Mouse (Mus musculus): ENCODE measurements around the gene AC124502.3. TPM values are rescaled to one million over a fixed set of nuclear protein-coding genes. Genes with fewer than 3 reads are reported as not detected.

The AC124502.3 gene
- total and polyA plus RNA-seq, 2 experiments: 0.09 to 3.7 TPM

DNA sequence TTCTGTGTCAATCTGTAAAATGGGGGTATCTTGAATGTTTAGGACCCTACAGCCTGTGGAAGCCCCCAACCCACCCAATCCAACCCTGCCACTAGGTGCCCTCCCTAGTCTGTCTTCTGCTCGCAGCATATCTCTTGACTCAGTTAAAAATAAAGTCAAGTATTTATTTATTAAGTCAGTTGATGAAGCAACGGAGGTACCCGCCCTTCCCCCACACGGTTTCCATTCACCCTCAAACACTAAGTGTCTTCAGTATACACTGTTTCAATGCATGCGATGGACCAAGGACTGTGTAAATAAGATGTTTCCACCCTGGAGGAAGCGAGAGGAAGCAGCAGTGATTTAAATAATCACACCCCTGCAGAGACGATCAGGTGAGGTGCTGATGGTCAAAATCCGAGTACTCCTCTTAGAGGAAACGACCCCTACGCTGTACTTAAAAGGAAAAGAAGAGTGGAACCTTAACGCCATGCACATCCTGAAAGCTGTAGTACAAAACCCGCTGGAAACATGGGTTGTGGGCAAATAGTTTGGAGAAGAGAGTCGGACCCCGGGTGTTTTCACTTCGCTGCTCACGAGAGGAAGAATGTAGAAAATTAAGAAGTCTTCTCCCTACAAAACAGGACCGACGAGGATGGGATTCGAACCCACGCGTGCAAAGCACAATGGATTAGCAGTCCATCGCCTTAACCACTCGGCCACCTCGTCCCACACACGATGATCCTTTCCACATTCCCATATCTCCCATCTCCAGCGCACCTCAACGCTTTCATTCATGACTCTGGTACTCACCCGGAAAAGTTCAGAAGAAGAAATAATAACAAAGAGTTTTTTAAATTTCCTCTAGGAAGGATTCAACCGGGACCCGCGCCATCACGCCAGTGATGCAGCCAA lies 766 bp upstream of the AC124502.3 start:
- Histone ChIP-seq H3K27ac (replicated peaks; ENCODE audit: insufficient read depth, low read depth, low read length) (no peak overlapping the region), H3K36me3 (ENCODE audit: control insufficient read depth, insufficient read depth, low read length) (no peaks in the 10 kb centered on the region), H3K4me3 (ENCODE audit: insufficient read depth, low read depth, low read length) (peak overlapping the region; percentile 85), H3K79me2 (ENCODE audit: control insufficient read depth, insufficient read depth, low read length) (peaks cover 9% of the 10 kb centered on the region; the same call in 1 of the 2 replicates), H3K9ac (ENCODE audit: low read depth, low read length) (peak overlapping the region; percentile 19; the same call in 1 of the 2 replicates), H3K27me3 (ENCODE audit: control insufficient read depth, insufficient read depth, low read length) (no peaks in the 10 kb centered on the region), H3K4me1 (ENCODE audit: control insufficient read depth, insufficient read depth, low read length) (peaks cover 13% of the 10 kb centered on the region)
- WGBS: 3% methylated on average over 32 of the region's 32 CpGs
- TF ChIP-seq CTCF (IDR thresholded peaks at IDR 0.05; ENCODE audit: low read depth, low read length): no peak
- no peak for TF ChIP-seq POLR2A (IDR thresholded peaks at IDR 0.05; ENCODE audit: extremely low read depth, insufficient read depth, low read length)
- DNase-seq (ENCODE audit: extremely low read depth, low read depth, low spot score): peak; percentile 51

DNA sequence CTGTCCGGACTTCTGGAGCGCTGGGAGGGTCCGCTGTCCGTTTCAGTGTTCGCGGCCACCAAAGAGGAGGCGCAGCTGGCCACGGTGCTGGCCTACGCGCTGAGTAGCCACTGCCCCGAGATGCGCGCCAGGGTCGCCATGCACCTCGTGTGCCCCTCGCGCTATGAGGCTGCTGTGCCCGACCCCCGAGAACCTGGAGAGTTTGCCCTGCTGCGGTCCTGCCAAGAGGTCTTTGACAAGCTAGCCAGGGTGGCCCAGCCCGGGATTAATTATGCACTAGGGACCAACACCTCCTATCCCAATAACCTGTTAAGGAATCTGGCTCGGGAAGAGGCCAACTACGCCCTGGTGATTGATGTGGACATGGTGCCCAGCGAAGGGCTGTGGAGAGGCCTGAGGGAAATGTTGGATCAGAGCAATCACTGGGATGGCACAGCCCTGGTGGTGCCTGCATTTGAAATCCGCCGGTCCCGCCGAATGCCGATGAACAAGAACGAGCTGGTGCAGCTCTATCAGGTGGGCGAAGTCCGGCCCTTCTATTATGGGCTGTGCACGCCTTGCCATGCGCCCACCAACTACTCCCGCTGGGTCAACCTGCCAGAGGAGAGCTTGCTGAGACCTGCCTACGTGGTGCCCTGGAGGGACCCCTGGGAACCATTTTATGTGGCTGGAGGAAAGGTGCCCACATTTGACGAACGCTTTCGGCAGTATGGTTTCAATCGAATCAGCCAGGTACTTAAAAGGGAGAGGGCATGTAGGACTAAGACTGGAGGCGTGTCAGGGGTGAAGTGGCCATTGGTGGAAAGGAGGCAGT lies 817 bp downstream of the AC124502.3 start:
- TF ChIP-seq POLR2A (IDR thresholded peaks at IDR 0.05; ENCODE audit: extremely low read depth, insufficient read depth, low read length): no peak
- TF ChIP-seq CTCF (IDR thresholded peaks at IDR 0.05; ENCODE audit: low read depth, low read length): no peak
- H3K27me3 ChIP-seq (ENCODE audit: control insufficient read depth, insufficient read depth, low read length): no peaks in the 10 kb centered on the region
- DNase-seq (ENCODE audit: extremely low read depth, low read depth, low spot score): no peak
- no peak overlapping the region for H3K27ac ChIP-seq (replicated peaks; ENCODE audit: insufficient read depth, low read depth, low read length)
- WGBS: 19% methylated on average over 41 of the region's 41 CpGs
- peak overlapping the region; percentile 85 for H3K4me3 ChIP-seq (ENCODE audit: insufficient read depth, low read depth, low read length)
- H3K9ac ChIP-seq (ENCODE audit: low read depth, low read length): peak overlapping the region; percentile 91
- no peaks in the 10 kb centered on the region for H3K36me3 ChIP-seq (ENCODE audit: control insufficient read depth, insufficient read depth, low read length)
- peaks cover 13% of the 10 kb centered on the region for H3K4me1 ChIP-seq (ENCODE audit: control insufficient read depth, insufficient read depth, low read length)
- peaks cover 9% of the 10 kb centered on the region; the same call in 1 of the 2 replicates for H3K79me2 ChIP-seq (ENCODE audit: control insufficient read depth, insufficient read depth, low read length)

DNA sequence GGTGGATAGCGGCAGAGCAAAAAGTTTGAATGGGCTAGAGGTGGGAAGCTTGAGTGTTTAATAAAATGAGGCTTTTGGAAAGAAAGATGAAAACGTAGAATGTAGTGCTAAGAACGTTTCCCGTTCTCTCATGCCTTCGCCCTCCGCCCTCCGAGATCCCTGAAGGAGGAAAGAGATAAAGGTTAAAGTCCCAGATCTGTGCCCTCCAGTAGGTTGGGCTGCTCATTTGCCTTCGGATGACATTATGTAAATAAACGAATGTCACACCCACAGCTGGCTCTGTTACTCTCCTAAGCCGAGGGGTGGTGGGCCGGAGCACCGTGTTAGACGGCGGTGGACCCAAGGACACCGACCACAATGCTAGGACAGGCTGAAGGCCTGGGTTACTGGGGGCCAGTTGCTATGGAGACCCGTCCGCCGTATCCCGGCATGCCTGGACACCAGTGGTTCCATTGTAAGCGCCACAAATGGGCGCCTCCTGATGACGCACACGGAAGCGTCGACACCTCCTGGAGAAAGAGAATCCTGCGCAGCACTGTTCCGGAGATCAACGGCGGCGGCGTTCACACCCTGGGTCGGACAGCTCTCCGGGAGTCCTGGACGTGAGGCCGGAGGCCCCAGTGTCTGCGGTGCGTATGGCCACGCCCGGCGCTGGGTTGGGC lies 2.3 kb downstream of the AC124502.3 start, which contains the start of gene Brms1:
Gene Brms1, plus strand, starts transcription at position 493 of the 662 bp plus-strand sequence.
- peak; percentile 85 for DNase-seq (ENCODE audit: extremely low read depth, low read depth, low spot score)
- H3K79me2 ChIP-seq (ENCODE audit: control insufficient read depth, insufficient read depth, low read length): peaks cover 9% of the 10 kb centered on the region; the same call in 1 of the 2 replicates
- TF ChIP-seq POLR2A (IDR thresholded peaks at IDR 0.05; ENCODE audit: extremely low read depth, insufficient read depth, low read length): 0 out of 2 replicates have a peak, but pooled peaks have one; percentile 42
- TF ChIP-seq CTCF (IDR thresholded peaks at IDR 0.05; ENCODE audit: low read depth, low read length): no peak
- no peaks in the 10 kb centered on the region for H3K36me3 ChIP-seq (ENCODE audit: control insufficient read depth, insufficient read depth, low read length)
- WGBS: 2% methylated on average over 40 of the region's 40 CpGs
- no peaks in the 10 kb centered on the region for H3K27me3 ChIP-seq (ENCODE audit: control insufficient read depth, insufficient read depth, low read length)
- H3K27ac ChIP-seq (replicated peaks; ENCODE audit: insufficient read depth, low read depth, low read length): peak within 1 kb of the TSS; percentile 69
- peak within 1 kb of the TSS; percentile 89 for H3K4me3 ChIP-seq (ENCODE audit: insufficient read depth, low read depth, low read length)
- peaks cover 13% of the 10 kb centered on the region for H3K4me1 ChIP-seq (ENCODE audit: control insufficient read depth, insufficient read depth, low read length)
- peak within 1 kb of the TSS; percentile 93 for H3K9ac ChIP-seq (ENCODE audit: low read depth, low read length)

DNA sequence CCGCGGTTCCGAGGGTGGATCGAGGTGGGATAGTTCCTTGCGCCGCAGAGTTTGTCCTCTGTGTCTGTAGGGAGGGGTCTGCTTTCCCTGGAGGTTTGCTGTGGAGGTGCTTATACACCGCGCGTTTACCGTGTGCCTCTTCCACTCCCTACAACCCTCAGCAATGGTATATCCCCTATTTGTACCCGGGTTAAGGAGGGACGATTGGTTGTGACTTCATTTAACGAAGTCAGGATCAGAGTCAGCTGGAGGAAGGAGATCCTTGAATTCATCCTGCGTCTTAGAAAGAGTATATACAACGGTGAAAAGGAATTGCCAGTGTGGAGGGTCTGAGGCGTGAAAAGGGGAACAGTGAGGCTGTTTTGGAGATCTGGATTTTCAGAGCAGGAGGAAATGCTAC lies 2.9 kb downstream of the AC124502.3 start:
- peaks cover 13% of the 10 kb centered on the region for H3K4me1 ChIP-seq (ENCODE audit: control insufficient read depth, insufficient read depth, low read length)
- 2% methylated on average over 16 of the region's 16 CpGs for WGBS

DNA sequence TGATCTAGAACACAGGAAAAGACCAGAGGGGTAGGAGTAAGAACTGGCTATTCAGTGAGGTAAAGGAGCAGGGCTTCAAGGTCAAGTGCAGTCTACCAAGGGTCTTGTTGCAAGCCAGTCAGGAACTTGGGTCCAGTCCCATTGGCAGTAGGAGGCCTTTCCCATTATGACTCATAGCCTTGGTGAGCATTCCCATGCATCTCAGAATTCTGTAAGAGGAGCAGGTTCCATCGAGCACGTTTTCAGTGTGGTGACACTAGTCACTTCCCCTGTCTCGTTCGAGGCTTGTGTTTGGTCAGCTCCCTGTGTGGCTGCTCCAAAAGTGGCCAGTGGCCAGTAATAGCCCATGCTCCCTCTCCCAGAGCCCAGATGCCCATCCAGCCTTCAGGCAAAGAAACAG lies 6.8 kb downstream of the AC124502.3 start:
- no peaks in the 10 kb centered on the region for H3K79me2 ChIP-seq (ENCODE audit: control insufficient read depth, insufficient read depth, low read length)
- no peaks in the 10 kb centered on the region for H3K27me3 ChIP-seq (ENCODE audit: control insufficient read depth, insufficient read depth, low read length)
- no peak for TF ChIP-seq CTCF (IDR thresholded peaks at IDR 0.05; ENCODE audit: low read depth, low read length)
- WGBS: 67% methylated on average over 4 of the region's 4 CpGs
- DNase-seq (ENCODE audit: extremely low read depth, low read depth, low spot score): no peak
- no peak overlapping the region for H3K27ac ChIP-seq (replicated peaks; ENCODE audit: insufficient read depth, low read depth, low read length)
- H3K4me3 ChIP-seq (ENCODE audit: insufficient read depth, low read depth, low read length): no peak overlapping the region
- no peak overlapping the region for H3K9ac ChIP-seq (ENCODE audit: low read depth, low read length)
- H3K4me1 ChIP-seq (ENCODE audit: control insufficient read depth, insufficient read depth, low read length): peaks cover 4% of the 10 kb centered on the region; the same call in 1 of the 2 replicates
- H3K36me3 ChIP-seq (ENCODE audit: control insufficient read depth, insufficient read depth, low read length): peaks cover 2% of the 10 kb centered on the region; the same call in 1 of the 2 replicates

More for the DNA sequence above, 2.9 kb downstream of the AC124502.3 start:
- DNase-seq (ENCODE audit: extremely low read depth, low read depth, low spot score): no peak
- TF ChIP-seq POLR2A (IDR thresholded peaks at IDR 0.05; ENCODE audit: extremely low read depth, insufficient read depth, low read length) (no peak), CTCF (IDR thresholded peaks at IDR 0.05; ENCODE audit: low read depth, low read length) (no peak)
- Histone ChIP-seq H3K36me3 (ENCODE audit: control insufficient read depth, insufficient read depth, low read length) (no peaks in the 10 kb centered on the region; the same call in 1 of the 2 replicates), H3K79me2 (ENCODE audit: control insufficient read depth, insufficient read depth, low read length) (peaks cover 9% of the 10 kb centered on the region; the same call in 1 of the 2 replicates), H3K4me3 (ENCODE audit: insufficient read depth, low read depth, low read length) (peak overlapping the region; percentile 89), H3K27me3 (ENCODE audit: control insufficient read depth, insufficient read depth, low read length) (no peaks in the 10 kb centered on the region), H3K27ac (replicated peaks; ENCODE audit: insufficient read depth, low read depth, low read length) (peak overlapping the region; percentile 32), H3K9ac (ENCODE audit: low read depth, low read length) (peak overlapping the region; percentile 93)

Data from liver, adult 2 months (tissue).